Mouse (Mus musculus) limb, embryonic 13.5 days (tissue): ENCODE measurements at regions not wholly inside any gene's neighbourhood (a gene's known extent, or its start where the extent isn't known, plus 50 kb on each side); places are given as distances from the start of the nearest gene placed in this dataset.

Source experiments
- ATAC-seq: fragments of 200-750 bp; cut with Nextera tagmentation; 2 replicates; pipeline ENCODE4 v1.8.0; 2017; ENCODE audit warnings: low read depth, moderate number of reproducible peaks, moderate TSS enrichment; ENCODE audit not compliant: low FRiP score
- H3K27ac ChIP-seq: fragments of 300-500 bp; sonication (generic); 2 replicates; pipeline ENCODE4 v1.5.1; 2015; ENCODE audit warnings: inconsistent platforms, mild to moderate bottlenecking, moderate library complexity
- H3K27me3 ChIP-seq: fragments of 300-500 bp; sonication (generic); 2 replicates; pipeline ENCODE4 v1.6.1; 2015; ENCODE audit warnings: mild to moderate bottlenecking, inconsistent platforms
- H3K36me3 ChIP-seq: fragments of 300-500 bp; sonication (generic); 2 replicates; pipeline ENCODE4 v1.6.1; 2015; ENCODE audit warnings: inconsistent platforms, mild to moderate bottlenecking, moderate library complexity
- H3K4me1 ChIP-seq: fragments of 300-500 bp; sonication (generic); 2 replicates; pipeline ENCODE4 v1.6.1; 2015; ENCODE audit warnings: inconsistent platforms
- H3K4me2 ChIP-seq: fragments of 300-500 bp; sonication (generic); replicated peaks from 2 replicates; pipeline ENCODE4 v1.6.1; 2015; ENCODE audit warnings: inconsistent platforms, mild to moderate bottlenecking, moderate library complexity
- H3K4me3 ChIP-seq: fragments of 300-500 bp; sonication (generic); 2 replicates; pipeline ENCODE4 v1.5.1; 2015; ENCODE audit warnings: moderate library complexity, mild to moderate bottlenecking, inconsistent platforms
- H3K9ac ChIP-seq: fragments of 300-500 bp; sonication (generic); 2 replicates; pipeline ENCODE4 v1.6.1; 2015; ENCODE audit warnings: mild to moderate bottlenecking, inconsistent platforms
- H3K9me3 ChIP-seq: fragments of 300-500 bp; sonication (generic); 2 replicates; pipeline ENCODE4 v1.6.1; 2016; ENCODE audit warnings: inconsistent platforms
- WGBS: fragments of 180-500 bp; shearing (Covaris S2); methylation state at CpG from one replicate; pipeline ENCODE4 v1.1.7; 2015; 5-methylcytosine and 5-hydroxymethylcytosine counted together

DNA sequence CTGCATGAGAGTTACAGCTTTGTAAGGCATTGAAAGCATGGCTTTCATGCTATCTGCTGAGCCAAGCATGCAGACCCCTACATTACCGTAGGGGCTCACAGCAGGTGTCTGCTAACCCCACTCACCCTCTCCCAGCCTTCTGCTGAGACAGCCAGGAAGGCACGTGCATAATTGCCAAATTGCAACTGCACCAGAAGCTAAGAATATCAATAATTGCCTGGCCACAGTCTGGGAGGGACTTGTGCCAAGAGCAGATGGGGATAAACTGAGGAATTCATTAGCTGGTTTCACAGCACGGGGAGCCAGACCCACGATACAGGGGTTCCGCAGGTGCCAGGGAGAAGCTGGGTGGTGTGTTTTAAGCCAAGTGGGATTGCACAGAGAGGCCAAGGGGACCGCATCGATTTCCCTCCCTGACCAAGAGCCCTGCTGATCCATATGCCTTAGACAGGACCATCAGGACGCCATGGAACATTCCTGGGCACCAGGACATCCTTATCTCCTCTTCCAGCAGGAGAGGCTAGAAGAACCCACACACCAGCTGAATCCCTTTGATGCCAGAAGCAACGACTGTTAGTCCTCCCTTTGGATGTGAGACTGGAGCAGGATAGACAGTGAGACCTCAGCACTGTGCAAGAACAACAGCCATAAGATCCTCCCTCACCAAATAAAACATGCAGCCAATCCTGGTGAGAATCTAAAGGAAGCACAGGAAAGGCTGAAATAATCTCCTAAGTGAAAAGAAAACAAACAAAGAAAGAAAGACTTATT, 84.8 kb upstream of the Glrp1 start:
- Histone ChIP-seq H3K9me3 (no peaks in the 10 kb centered on the region), H3K27me3 (no peaks in the 10 kb centered on the region), H3K4me2 (no peak overlapping the region), H3K4me3 (no peak overlapping the region), H3K36me3 (no peaks in the 10 kb centered on the region), H3K9ac (no peak overlapping the region), H3K4me1 (peaks cover 9% of the 10 kb centered on the region; the same call in 1 of the 2 replicates), H3K27ac (no peak overlapping the region)
- WGBS, result 44% methylated on average over 9 of the region's 9 CpGs
- ATAC-seq, result no peak

DNA sequence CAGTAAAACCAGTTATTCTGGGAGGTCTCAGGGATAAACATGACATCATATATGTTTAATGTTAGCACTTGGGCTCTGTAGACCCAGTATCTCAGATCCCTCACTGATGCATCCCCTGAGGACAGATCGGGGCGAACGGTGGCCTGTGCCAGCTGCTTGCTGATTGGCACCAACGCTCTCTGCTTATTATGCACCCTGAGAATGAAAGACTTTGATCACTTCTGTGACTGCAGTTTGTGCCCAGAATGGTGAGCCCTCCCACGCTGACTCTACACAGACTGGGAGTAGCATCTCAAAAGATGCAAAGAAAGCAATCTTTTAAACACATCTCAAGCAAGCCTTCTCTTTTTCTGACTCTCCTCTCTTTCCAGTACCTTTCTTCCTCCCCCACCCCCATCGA, 82.2 kb upstream of the Glrp1 start:
- Histone ChIP-seq H3K4me2 (no peak overlapping the region), H3K4me3 (no peak overlapping the region), H3K27me3 (no peaks in the 10 kb centered on the region), H3K9me3 (no peaks in the 10 kb centered on the region), H3K4me1 (peaks cover 9% of the 10 kb centered on the region; the same call in 1 of the 2 replicates), H3K36me3 (no peaks in the 10 kb centered on the region), H3K27ac (no peak overlapping the region), H3K9ac (no peak overlapping the region)
- no peak for ATAC-seq
- 69% methylated on average over 6 of the region's 6 CpGs for WGBS

DNA sequence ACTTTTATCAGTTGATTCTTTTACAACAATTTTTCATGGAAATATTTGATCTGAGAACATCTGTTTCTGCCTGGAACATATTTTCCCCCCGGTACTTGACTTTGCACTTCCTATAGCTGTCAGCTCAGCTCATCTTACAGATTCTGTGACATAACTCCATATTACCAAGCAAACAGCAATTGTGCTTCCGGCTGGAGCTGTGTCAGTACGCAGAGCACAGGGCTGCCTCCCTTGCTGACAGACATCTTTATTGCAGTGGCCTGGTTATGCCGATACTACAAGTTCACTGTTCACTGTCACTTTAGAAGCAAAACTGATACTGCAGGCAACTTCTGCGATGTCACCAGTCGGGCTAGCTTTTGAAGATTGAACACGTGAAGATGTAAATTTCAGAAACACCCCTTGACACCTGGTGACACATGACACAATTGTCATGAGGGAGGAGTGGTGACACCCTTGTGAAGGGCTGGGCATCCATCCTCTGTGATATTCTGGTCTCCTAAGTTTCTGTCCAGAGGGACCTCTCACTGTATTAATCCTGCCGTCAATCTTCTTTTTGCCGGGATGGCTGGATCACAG, 81.0 kb upstream of the Glrp1 start:
- Histone ChIP-seq H3K9me3 (no peaks in the 10 kb centered on the region), H3K4me1 (peaks cover 9% of the 10 kb centered on the region; the same call in 1 of the 2 replicates), H3K4me3 (no peak overlapping the region), H3K27me3 (no peaks in the 10 kb centered on the region), H3K27ac (no peak overlapping the region), H3K36me3 (no peaks in the 10 kb centered on the region), H3K4me2 (no peak overlapping the region), H3K9ac (no peak overlapping the region)
- WGBS, result 53% methylated on average over 9 of the region's 9 CpGs
- no peak for ATAC-seq

DNA sequence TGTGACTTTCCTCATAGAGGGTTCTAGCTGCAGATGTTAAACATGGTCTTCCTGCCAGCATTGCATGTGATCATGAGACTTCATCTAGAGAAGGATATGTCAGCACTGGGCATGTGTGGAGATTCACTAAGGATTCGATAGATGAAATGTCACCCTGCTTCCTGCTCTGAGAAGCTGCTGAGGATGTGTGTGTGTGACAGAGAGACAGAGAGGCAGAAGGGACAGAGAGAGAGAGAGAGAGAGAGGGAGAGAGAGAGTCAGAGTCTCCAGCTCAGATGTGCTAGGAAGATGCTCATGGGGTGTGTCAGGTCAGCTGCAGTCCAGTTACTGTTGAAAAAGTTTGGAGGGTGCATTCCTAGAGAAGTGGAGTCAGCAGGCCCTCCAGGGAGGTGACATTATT, 78.9 kb upstream of the Glrp1 start:
- 87% methylated on average over 1 of the region's 1 CpGs for WGBS
- ATAC-seq, result no peak
- Histone ChIP-seq H3K4me1 (no peaks in the 10 kb centered on the region), H3K9ac (no peak overlapping the region), H3K9me3 (no peaks in the 10 kb centered on the region), H3K27ac (no peak overlapping the region), H3K4me3 (no peak overlapping the region), H3K4me2 (no peak overlapping the region), H3K27me3 (no peaks in the 10 kb centered on the region), H3K36me3 (no peaks in the 10 kb centered on the region)

DNA sequence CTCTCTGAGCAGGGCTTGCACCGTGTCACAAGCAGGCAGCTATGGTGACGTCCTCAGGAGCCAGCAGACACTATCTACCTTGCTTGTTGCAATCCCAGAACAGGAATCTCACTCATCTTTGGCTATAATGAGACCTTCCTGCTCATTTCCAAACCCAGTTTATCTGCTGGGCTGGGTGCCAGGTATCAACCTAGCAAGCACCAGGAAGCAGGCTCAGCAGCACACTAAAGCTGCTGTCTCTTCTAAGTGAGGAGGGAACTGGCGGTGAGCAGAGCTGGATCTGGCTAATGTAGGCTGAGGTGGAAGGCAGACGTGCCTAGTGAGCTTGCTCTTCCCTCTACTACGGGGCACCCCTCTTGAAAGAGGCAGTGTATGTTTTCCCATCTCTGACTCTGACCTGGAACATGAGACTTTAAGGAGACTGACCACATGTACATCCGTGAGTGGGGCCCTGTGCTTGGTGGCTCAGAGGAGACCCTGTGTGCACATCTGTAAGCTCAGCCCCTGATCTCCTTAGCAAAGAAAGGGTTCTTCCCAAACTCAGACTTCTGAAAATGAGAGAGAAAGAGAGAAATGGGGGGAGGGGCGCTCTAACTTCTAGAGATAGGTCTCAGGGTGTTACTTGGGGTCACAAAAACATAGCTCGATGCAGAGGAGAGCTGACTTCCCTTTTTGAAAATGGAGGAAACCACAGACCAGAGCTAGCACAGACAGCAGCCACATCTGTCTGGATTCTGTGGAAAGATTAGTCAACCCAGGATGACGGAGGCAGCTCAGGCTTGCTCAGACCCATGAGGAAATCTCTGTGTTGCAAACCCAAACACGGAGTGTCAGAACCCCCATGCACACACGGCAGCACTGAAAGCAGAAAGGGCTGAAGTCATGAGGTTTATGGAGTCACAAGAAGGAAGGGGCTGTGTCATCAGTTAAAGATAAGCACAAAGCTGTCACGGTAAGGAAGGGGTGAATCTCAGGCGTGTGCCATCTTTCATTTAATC, 77.3 kb upstream of the Glrp1 start:
- Histone ChIP-seq H3K4me1 (peaks cover 3% of the 10 kb centered on the region; the same call in 1 of the 2 replicates), H3K9ac (no peak overlapping the region), H3K27ac (no peak overlapping the region), H3K27me3 (no peaks in the 10 kb centered on the region), H3K36me3 (no peaks in the 10 kb centered on the region), H3K4me3 (no peak overlapping the region), H3K4me2 (no peak overlapping the region), H3K9me3 (no peaks in the 10 kb centered on the region)
- ATAC-seq, result no peak
- 77% methylated on average over 13 of the region's 13 CpGs for WGBS

DNA sequence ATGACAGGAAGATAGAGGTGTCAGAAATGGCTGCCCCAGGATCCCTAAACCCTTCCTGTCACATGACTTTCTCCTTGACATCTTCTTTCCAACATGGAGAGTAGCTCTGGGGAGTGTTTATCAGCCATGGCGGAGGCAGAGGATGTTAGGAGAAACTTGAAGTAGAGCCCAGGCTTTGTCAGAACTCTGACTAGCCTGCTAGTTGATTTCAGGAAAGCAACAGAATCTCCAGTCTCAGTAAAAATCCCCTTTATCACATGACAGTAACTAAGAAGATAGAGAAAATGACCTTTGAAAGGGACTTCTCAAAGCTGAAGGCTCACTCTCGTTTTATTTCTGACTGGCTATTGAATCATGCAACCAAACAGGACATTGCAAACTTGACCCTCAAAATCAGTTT, 76.3 kb upstream of the Glrp1 start:
- no peaks in the 10 kb centered on the region for H3K36me3 ChIP-seq
- no peak overlapping the region for H3K27ac ChIP-seq
- no peak for ATAC-seq
- peaks cover 3% of the 10 kb centered on the region; the same call in 1 of the 2 replicates for H3K4me1 ChIP-seq
- H3K9me3 ChIP-seq, result no peaks in the 10 kb centered on the region
- H3K4me2 ChIP-seq, result no peak overlapping the region
- no peaks in the 10 kb centered on the region for H3K27me3 ChIP-seq
- no peak overlapping the region for H3K9ac ChIP-seq
- WGBS, result 85% methylated on average over 2 of the region's 2 CpGs
- H3K4me3 ChIP-seq, result no peak overlapping the region

DNA sequence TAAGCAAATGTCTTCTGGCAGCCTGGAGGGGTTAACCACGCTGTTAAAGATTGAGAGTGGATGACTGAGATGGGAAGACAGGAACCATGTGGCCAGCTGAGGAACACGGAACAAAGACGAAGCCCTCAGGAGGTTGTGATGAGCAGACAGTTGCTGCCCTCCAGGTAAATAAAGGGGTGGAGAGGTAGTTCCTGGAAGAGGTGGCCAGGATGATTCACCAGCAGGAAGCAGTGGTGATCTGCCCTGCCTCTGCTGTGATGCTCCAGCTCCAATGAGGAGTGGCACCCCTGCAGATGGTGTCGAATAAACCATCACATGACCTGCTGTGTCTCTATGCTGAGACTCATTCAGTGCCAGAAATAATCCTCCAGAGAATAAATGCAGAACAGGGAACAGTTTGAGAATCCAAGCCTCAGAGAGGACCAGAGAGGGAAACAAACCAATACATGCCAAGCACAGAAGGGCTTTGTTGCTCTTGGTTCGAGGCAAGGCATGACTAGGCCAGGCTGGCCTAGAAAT, 74.7 kb upstream of the Glrp1 start:
- Histone ChIP-seq H3K27ac (no peak overlapping the region), H3K9ac (no peak overlapping the region), H3K4me3 (no peak overlapping the region), H3K4me2 (no peak overlapping the region), H3K9me3 (no peaks in the 10 kb centered on the region), H3K4me1 (peaks cover 3% of the 10 kb centered on the region; the same call in 1 of the 2 replicates), H3K36me3 (no peaks in the 10 kb centered on the region), H3K27me3 (no peaks in the 10 kb centered on the region)
- 71% methylated on average over 5 of the region's 5 CpGs for WGBS
- no peak for ATAC-seq

DNA sequence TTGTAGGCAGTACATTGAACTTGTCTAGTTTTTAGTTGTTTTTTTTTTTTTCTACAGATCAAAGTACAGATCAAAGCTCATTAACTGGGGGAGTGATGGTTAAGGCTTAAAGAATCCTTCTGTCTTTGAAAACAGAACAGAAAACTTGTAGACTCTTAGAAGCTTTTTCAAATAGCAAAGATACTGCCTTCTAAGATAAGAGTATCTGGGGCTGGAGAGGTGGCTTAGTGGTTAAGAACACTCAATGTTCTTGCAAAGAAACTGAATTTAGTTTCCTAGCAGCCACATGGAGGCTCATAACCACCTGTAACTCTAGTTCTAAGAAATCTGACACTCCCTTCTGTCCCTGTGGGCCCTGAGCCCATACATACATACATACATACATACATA, 68.4 kb upstream of the Glrp1 start:
- H3K9ac ChIP-seq, result no peak overlapping the region

DNA sequence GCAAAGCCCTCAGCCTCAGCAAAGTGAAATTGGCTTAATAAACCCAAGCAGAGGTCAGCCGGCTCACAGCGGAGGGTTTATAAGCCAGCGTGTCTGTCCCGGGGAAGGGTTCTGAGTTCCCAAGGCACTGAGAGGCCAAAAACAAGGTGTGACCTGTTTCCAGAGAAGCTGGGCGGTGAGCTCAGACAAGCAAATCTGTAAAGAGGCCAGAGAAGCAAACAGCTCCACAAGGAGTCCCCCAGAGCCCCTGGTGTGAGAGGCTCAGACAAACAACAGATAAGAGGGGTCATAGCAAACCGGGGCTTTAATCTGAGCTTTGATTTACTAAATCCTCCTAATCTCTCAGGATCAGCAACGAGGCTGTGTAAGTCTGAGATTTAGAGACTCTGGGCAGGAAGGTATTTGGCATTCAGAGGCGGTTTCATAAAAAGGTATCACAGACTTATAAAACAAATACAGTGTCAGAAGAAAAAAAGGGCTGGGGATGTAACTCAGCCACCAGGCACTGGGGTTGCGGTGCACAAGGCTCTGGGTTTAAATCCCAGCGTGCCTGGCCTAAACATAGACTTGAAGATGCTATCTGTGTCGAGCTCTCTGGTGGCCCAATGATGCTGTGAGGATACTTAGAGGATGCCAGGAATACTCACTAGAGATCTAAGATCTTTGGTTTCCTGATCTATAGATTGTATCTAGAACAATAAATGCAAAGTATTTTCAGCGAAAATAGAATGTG, 67.8 kb upstream of the Glrp1 start:
- WGBS, result 22% methylated on average over 12 of the region's 12 CpGs
- ATAC-seq, result no peak
- Histone ChIP-seq H3K27ac (no peak overlapping the region), H3K36me3 (no peaks in the 10 kb centered on the region), H3K27me3 (no peaks in the 10 kb centered on the region), H3K4me2 (no peak overlapping the region), H3K4me1 (peaks cover 11% of the 10 kb centered on the region; the same call in 1 of the 2 replicates), H3K9me3 (no peaks in the 10 kb centered on the region), H3K4me3 (no peak overlapping the region), H3K9ac (no peak overlapping the region)

More for the DNA sequence above, 68.4 kb upstream of the Glrp1 start:
- H3K27me3 ChIP-seq, result no peaks in the 10 kb centered on the region
- no peak overlapping the region for H3K4me2 ChIP-seq
- H3K36me3 ChIP-seq, result no peaks in the 10 kb centered on the region
- no peak for ATAC-seq
- peaks cover 11% of the 10 kb centered on the region; the same call in 1 of the 2 replicates for H3K4me1 ChIP-seq
- H3K9me3 ChIP-seq, result no peaks in the 10 kb centered on the region
- no peak overlapping the region for H3K4me3 ChIP-seq
- no peak overlapping the region for H3K27ac ChIP-seq

DNA sequence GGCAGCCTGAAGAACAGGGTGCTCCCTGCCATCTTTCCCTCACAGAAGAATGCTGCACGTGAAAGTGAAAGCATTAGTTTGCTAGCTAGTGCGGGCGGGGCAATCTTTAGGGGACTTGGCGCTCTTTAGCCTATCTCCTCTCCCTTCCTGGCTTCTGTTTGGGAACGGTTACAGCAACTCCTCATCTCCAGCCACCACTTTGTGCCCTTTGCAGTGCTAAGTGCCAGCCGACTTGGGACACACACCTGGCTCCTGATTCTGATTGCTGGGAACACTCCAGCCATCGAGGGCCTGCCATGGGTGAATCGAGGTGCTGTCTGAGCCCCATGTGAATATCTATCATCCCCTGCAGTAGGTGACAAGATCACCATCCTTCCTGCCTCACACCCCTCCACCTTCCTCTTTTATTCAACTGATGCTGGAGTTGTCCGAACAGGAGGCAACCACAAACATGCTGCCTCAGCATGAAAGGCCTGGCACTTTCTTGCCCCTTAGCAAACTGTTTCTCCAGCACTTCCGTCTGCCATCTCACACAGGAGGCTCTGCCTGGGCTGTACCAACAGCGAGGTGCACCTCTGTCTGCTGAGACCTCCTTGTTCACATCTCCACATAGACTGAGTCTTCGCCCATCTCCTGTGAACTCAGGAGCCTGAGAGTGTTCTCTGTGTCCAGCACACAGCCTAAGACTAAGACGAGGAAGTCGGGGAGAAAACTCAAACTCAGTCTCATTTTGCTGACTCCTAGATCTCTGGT, 66.2 kb upstream of the Glrp1 start:
- Histone ChIP-seq H3K4me1 (peaks cover 8% of the 10 kb centered on the region; the same call in 1 of the 2 replicates), H3K4me3 (no peak overlapping the region), H3K9ac (no peak overlapping the region), H3K27me3 (no peaks in the 10 kb centered on the region), H3K9me3 (peaks cover 3% of the 10 kb centered on the region; the same call in 1 of the 2 replicates), H3K27ac (no peak overlapping the region), H3K4me2 (no peak overlapping the region), H3K36me3 (no peaks in the 10 kb centered on the region)
- no peak for ATAC-seq
- 68% methylated on average over 14 of the region's 14 CpGs for WGBS

DNA sequence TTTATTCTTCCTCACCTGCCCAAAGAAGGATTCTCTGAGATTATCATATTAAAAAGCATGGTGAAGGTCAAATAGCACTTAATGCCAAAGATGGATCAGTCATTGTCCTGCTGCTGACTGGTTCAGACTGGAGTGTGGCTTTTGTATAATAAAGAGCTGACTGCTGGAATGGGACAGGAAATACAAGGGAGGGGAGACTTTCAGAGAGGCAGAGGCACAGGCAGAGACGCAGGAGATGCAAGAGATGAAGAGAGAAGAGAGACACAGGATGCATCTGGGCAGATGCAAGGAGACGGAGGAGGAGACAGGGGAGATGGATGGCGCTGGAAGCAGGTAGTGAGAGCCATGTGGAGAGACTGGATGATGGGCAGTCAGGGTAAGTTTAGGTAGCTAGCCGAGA, 65.4 kb upstream of the Glrp1 start:
- Histone ChIP-seq H3K4me3 (no peak overlapping the region), H3K27me3 (no peaks in the 10 kb centered on the region), H3K9ac (no peak overlapping the region), H3K9me3 (peaks cover 3% of the 10 kb centered on the region; the same call in 1 of the 2 replicates), H3K4me1 (peaks cover 8% of the 10 kb centered on the region; the same call in 1 of the 2 replicates), H3K4me2 (no peak overlapping the region), H3K36me3 (no peaks in the 10 kb centered on the region), H3K27ac (no peak overlapping the region)
- no peak for ATAC-seq
- WGBS, result 74% methylated on average over 4 of the region's 4 CpGs
